Mouse (Mus musculus): ENCODE results near the gene Supt3.

DNA sequence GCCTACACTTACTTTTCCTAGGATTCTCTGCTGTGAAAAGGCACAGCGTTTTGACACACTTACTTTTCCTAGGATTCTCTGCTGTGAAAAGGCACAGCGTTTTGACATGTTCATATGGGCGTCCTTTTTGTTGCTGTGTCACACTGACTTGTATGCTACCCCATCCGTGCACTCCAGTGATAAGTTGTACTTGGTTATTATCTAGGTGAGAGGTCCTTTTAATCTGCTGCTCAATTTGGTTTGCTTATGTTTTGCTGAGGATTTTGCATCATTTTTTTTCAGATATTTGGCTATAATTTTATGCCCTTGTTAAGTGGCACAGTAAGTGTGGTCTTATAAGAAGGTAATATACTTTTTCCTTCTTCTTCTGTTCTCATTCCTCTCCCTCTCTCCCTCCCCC is 51.0 kb downstream of the Supt3 start:
- TF ChIP-seq POLR2A (IDR thresholded peaks at IDR 0.05; ENCODE audit: borderline replicate concordance, insufficient read depth, low read length) (no peak), CTCF (IDR thresholded peaks at IDR 0.05; ENCODE audit: borderline replicate concordance, insufficient read depth, low read depth, low read length) (no peak)

All from cerebellum, adult 2 months (tissue).